Mouse (Mus musculus) brain, adult 2 months (tissue): ENCODE results near the gene Gm26992.

Source experiments
- DNase-seq: peaks from one replicate; pipeline ENCODE4 v3.0.0; 2011; ENCODE audit warnings: low read depth, low spot score

Gm26992 gene

DNA sequence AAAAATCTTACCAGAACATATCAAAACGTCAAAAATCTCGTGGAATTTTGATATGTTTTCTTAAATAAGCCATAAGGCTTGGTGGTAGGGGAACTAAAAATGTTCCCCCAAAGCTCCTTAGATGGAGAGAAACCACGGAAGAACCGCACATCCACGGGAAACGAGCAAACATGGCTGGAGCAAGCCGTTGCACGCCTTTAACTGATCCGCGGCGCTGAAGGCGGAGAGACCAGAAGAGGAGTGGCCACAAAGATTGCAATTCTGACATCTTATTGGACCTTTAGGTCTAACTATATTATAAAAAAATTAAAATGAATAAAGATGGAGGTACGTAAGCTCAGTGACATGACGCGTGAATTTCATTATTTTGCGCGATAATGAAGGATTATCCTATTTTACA is 61.2 kb downstream of the Gm26992 start:
- DNase-seq = no peak

DNA sequence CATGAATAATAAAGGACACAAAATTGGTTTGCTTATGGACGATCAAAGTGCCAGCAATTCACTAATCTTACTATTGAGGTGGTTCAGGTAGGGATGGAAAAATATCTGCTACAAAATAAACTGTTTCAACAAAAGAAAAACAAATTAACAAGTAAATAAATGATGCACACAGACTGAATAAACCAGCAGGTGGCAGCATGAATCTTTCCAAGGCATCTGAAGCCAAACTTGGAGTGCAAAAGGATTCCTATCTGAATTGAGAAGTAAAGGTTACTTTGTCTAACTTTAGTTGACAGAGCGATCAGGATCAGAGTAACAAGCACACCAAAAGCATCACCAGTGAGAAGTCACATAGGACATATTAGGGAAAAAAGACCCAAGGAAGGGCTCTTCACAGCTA is 62.2 kb downstream of the Gm26992 start:
- peak; percentile 63 for DNase-seq

DNA sequence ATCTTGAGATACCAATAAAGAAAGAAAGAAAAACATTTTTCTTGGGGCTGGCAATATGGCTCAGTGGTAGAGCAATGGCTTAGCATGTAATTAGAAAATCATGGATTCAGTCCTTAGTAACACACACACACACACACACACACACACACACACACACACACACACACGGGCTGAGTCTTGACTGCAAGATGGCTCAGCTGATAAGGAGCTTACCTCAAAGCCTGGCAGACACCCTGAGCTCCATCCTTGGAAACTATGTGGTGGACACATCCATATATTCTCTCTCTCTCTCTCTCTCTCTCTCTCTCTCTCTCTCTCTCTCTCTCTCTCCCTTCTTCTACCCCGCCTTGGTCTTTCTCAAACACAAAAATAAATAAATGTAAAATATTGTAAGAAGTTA is 69.0 kb downstream of the Gm26992 start:
- no peak for DNase-seq

DNA sequence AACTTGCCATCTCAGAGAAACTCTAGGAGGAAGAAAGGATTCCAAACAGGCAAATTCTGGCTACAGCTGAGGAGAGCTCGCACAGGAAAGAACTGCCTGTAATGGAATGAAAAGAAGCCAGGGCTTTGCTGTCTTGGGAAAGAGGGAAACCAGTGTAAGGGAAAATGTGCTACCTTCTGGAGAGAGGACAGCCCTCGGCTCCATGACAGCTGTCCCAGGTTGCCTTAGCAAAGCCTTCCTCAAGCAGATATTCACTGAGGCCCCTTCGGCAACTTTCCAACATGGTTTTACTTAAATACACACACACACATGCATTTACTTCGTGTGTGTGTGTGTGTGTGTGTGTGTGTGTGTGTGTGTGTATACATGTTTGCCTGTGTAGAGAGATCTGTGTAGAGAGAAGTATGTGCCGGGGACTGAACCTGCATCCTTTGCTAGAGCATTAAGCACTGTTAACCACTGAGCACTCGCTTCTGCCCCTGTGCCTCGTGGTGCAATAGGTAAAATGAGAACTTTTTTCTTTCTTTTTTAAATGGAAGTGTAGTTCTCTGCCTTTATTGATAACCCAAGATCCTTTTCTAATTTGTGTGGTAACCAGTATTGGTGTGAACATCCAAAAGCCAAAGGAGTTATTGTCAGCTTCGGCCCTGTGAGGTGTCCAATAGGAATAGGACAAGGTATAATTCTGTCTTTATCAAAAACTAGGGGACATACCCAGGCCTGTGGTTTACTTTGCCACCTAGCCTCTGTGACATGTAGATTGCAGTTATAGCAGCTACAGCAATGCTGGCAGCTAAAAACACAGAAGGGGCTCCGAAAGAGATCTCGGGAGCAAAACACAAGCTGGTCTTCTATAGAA is 70.8 kb downstream of the Gm26992 start:
- peak; percentile 4 for DNase-seq

DNA sequence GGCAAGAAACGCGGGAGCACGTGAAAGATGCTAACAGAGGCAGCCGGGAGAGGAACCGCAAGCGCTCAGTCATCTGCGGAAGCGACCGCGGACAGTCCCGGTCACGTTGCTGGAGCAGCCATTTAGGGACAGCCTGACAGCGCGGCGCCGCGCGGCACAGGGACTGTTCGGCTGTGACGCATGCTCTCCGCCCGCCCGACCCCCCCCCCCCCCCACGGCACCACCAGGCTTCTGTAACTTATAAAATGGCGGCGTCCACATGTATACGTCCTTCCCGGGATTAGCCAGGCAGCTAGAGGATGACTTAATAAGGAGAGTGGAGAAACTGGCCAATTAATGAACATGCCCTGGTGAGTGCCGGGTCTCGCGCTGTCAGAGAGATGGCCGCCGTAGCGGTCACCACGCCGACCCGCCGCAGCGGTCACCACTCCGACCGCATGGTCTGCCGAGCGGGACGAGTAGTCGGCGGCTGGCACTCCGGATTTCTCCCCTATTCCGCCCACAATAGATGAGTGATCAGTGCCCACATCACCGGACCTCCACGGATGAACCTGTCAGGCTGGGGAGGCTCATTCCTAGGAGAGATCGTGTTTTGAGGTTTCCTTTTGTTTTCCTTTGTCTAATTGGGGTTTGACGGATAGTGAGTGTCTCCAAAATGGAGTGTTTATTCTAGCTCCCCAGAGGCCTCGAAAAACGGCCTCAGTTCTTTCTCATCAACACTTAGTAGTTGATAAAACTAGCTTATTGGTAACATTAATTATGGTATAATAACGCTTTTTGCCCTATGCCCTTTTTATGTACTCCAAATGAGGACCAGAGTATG is 71.8 kb downstream of the Gm26992 start:
- DNase-seq = peak; percentile 93

DNA sequence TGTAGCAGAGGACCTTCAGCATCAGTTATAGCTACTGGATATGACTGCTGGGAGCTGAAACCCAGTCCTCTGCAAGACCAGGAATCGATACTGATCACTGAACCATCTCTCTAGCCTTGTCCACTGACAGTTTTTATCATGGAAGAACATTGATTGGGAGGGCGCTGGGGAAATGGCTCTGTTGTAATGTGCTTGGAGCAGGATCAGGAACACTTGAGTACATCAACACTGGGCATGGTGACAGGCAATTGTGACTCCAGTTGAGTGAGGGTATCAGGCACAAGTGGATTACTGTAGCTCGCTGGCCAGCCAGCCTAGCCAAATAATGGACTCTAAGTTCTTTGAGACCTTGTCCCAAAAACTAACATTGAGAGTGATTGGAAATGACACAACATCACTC is 77.6 kb downstream of the Gm26992 start:
- DNase-seq = peak; percentile 28

DNA sequence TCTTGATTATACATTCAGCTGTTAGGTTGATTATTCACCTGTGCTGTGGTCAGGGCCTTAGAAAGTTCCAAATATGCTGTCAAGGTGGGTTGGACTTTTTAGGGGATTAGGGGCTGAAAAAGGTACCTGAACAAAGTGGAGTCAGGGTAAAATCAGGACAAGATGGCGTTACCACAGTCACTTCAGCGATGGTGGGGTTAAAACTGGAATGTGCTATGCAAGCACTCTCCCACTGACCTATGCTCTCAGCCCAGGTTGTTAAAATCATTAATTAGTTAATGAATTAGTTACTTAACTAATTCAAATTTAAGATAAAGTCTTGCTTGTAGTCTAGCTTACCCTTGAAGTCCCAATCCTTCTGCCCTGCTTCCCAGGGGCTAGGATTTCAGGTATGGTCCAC is 78.3 kb downstream of the Gm26992 start:
- no peak for DNase-seq

DNA sequence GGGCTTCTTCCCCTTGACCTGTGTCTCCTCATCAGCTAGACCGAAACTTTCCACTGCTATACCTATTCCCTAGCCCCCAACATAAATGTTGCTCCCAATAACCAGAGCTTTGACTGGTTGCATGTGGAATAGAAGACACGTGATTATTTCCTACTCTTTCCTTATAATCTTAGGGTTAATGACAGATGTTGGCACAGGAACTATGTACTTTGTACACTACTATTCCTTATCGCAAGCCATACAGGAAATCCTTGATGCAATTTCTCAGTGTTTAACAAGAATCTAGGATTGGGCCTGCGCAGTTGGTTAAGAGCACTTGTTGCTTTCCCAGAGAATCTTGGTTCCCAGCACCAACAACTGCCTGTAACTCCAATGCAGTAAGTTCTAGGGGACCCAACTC is 86.4 kb downstream of the Gm26992 start:
- no peak for DNase-seq

DNA sequence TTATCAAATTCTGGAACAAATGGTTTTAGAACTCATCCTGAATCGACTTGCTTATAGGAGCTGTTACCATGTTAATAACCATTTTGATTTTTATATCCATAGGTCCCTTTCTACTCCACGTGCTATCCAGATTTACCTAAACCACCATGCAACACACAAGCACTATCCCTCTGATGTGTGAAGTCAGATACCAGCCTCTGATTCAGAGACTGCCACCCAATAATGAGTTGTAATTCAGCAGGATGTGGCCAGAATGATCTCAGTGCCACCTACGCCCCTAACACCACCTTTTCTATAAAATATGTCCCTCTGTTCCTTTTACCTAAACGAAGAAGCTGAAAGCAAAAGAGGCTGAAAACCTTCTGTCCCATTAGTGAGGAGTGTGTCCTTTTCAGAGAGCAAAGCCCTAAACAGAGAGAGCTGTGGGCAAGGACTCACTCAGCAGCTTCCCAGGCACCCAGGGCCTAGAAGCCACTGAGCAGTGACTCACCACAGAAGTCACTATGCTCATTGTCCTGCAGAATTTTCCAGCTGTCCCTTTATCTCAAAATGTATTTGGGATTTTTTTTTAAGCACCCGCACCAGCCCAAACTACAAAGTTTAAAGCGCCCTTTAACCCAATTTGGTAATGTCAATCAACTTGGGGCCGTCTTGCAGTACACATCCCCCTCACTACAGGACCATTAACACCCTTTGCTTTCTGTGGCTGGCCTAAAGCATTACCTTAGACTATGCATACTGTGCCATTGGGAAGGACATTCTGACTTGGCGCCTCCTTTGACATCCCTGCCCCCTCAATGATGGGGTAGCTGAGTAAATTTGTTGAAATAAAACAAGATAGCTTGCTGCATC is 87.6 kb downstream of the Gm26992 start:
- DNase-seq = peak; percentile 8

DNA sequence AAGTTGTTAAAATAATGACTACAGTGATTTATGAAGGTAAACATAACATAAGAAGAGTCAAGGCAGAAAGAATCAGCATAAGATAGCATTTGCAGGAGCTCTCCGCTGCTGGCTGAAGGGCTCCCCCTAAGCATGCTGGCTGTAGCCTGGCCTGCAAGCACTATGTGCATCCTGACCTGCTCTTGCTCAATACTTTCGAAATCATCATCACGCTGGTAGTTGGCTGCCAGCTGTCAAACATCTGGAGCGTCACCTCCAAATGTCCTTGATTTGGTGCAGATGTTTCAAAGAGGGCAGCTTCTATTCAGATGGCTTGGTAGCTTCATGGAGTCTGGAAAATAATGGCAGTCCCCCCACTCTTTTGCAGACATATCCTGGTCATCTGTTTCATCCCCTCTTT is 93.0 kb downstream of the Gm26992 start:
- no peak for DNase-seq

DNA sequence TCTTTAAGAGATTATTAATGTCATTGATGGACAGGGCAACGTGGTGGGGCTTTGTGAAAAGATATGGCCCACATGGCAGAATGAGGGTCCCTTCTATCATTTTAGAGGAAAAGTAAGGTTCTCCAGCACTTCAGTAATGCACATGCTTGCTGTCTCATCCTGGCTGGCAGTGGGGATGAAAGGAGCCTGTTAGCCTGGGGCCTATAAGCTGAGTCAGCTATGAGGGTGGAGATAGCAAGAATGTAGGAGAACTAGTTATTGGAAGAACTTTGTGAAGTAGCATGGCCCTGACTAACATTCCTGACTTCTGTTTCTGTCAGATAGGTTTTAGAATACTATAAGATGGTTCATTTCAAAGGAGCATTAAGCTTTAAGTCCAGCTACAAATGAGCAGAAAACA is 93.5 kb downstream of the Gm26992 start:
- peak; percentile 14 for DNase-seq

DNA sequence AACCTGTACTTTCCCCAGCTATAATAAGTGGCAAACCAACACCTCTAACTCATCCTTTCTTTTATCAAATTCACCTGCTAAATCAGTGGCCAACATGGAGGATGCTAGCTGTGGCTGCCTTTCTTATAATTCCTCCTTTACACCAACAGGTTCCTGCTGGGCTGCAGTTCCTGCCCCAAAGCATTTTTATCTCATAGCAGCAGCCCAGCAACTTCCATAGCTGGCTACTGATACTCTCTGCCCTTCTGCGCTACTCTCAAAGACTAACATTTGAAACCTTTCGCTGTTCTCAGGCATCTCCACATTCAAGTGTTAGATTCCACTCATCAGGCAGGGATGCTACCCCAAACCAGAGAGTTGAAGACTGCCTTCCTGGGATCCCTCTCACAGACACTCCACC is 97.0 kb downstream of the Gm26992 start:
- DNase-seq = no peak

DNA sequence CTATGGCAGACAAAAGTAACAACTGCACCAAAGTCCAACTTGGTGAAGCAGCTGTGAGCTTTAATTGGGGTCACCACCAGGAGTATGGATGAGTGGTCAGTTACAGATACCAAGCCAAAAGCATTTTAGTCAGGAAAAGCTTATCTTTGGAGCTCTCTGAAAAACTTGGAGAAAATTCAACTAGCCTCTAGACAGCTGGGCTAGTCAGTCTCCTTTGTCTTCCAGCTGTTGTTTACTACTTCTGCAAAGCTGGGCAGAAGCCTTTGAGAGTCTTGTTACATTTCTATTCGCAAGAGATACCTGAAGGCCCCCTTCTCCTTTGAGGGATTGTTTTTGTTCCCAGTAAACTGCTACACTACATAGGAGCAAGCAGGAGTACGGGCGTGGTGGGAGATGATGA is 97.7 kb downstream of the Gm26992 start:
- DNase-seq = no peak

DNA sequence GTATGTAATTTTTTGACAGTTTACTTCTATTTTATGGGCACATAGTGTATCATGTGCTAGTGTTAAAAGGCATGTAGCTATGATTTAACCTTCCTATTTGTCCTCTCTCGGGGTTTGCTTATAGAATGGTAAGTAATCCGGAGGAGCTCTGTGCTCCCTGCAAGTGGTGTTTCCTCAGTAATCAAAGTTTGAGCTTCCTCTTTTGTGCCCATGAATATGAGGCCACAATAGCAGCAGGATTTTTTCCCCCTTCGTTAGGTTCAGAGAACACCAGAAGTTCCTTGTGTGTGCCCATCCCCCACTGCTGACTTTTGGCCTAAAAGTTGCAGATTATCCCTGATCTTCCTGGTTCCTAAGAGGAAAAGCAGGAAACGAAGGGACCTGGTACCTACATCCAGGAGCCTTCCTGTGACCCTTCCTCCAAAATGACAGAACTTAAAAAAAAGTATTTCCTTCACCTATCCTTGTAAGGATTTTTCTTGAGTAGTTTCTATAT is 99.5 kb downstream of the Gm26992 start:
- no peak for DNase-seq

DNA sequence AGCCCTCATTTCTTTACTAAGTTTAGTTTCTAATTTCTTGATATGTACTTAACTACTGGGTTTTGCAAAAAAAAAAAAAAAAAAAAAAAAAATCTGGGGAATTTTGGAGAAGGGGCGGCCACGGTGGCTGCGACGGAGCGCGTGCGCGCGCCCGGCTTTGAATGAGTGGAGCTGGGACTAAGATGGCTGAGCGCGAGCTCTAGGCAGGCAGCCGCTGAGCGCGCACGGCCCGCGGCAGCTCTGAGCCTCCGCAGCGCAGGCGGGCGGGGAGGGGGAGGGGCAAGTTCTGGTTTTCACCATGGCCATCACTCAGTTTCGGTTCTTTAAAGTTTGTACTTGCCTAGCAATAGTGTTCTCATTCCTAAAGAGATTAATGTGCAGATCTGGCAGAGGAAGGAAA is 107.4 kb downstream of the Gm26992 start:
- DNase-seq = peak; percentile 88
